Mouse (Mus musculus): Measurements from ENCODE around the gene Polr2b. TPM values are rescaled to one million over a fixed set of nuclear protein-coding genes. Genes with fewer than 3 reads are reported as not detected.

Gene Polr2b
- total and polyA plus RNA-seq, 3 experiments, result 3.7 to 179 (median 148) TPM

DNA sequence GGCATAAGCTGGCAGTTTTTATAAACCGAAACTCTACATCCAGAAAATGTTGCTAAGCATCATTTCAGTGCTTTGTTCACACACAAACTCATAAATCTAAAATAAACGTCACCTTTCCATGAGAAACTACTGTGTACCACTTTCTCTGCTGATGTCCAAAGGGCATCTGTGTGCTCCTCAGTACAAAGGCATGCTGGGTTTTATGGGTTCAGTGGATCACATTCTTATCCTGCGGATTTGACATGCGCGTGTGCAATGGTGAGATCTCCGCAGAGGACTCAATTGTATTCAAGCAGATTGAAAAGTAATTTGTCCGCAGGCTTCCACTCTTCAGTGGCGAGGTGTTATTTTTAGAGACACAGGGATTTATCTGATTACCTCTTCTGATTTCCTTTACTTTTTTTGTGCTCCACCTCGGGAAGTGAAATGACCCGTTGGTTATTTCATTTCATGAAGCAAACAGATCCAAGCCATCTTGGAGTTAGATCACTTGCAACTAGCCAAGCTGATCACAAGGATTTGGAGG is 83.2 kb downstream of the Polr2b start:
- Histone ChIP-seq H3K4me1 (ENCODE audit: insufficient read depth, low read depth, low read length) (no peaks in the 10 kb centered on the region), H3K9me3 (replicated peaks) (peaks cover 15% of the 10 kb centered on the region), H3K36me3 (replicated peaks) (no peaks in the 10 kb centered on the region), H3K4me3 (ENCODE audit: low read depth, low read length) (no peak overlapping the region), H3K27me3 (ENCODE audit: insufficient read depth, low read length) (no peaks in the 10 kb centered on the region)
- DNase-seq (ENCODE audit: low spot score) (no peak), ATAC-seq (ENCODE audit: extremely low read depth, insufficient number of reproducible peaks, low FRiP score, poor library complexity, severe bottlenecking) (no peak)
- TF ChIP-seq CTCF (IDR thresholded peaks at IDR 0.05; ENCODE audit: low read depth, low read length), result no peak
- TF ChIP-seq POLR2AphosphoS5 (IDR thresholded peaks at IDR 0.05; ENCODE audit: insufficient replicate concordance, low read depth, low read length), result no peak
- TF ChIP-seq TAL1 (conservative IDR thresholded peaks at IDR 0.05; ENCODE audit: low read depth, low read length), result no peak
- TF ChIP-seq GATA2 (IDR thresholded peaks at IDR 0.05; ENCODE audit: borderline replicate concordance, low read depth, low read length), result no peak
- TF ChIP-seq GATA1 (IDR thresholded peaks at IDR 0.05; ENCODE audit: borderline replicate concordance, low read length), result no peak

DNA sequence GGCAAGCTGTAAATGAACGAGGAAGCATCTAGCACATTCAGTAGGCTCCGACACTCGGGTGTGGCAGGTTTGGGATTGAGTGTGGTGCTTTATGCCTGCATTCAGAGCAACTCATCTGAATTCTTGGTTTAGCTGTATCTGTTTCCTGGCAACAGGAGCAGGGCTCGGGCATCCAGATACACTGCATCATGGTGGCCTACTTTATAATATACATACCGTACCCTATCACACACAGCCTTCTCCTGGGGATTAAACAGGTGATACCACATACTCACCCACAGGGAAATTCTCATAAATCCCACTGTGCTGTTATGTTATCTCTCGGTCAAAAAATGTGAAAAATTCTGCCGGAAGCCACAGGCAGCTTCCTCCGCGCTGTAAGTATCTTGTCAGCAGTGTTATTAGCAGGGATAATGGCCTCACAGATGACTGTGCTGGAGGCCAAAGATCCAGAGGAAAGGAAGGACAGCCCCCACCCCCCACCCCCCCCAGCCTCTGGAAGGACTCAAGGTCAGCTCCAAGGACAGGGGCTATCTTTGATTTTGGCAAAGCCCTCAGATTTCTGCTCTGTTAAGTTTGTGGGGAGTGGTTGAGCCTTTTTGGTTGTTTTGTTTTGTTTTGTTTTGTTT is 84.2 kb downstream of the Polr2b start:
- TF ChIP-seq GATA1 (IDR thresholded peaks at IDR 0.05; ENCODE audit: borderline replicate concordance, low read length), result no peak
- no peak for TF ChIP-seq CTCF (IDR thresholded peaks at IDR 0.05; ENCODE audit: low read depth, low read length)
- TF ChIP-seq POLR2AphosphoS5 (IDR thresholded peaks at IDR 0.05; ENCODE audit: insufficient replicate concordance, low read depth, low read length), result no peak
- TF ChIP-seq GATA2 (IDR thresholded peaks at IDR 0.05; ENCODE audit: borderline replicate concordance, low read depth, low read length), result no peak
- no peak for TF ChIP-seq TAL1 (conservative IDR thresholded peaks at IDR 0.05; ENCODE audit: low read depth, low read length)
- Histone ChIP-seq H3K4me1 (ENCODE audit: insufficient read depth, low read depth, low read length) (no peaks in the 10 kb centered on the region), H3K4me3 (ENCODE audit: low read depth, low read length) (no peak overlapping the region), H3K9me3 (replicated peaks) (peaks cover 16% of the 10 kb centered on the region), H3K27me3 (ENCODE audit: insufficient read depth, low read length) (no peaks in the 10 kb centered on the region), H3K36me3 (replicated peaks) (no peaks in the 10 kb centered on the region)
- DNase-seq (ENCODE audit: low spot score), result no peak
- ATAC-seq (ENCODE audit: extremely low read depth, insufficient number of reproducible peaks, low FRiP score, poor library complexity, severe bottlenecking), result no peak

DNA sequence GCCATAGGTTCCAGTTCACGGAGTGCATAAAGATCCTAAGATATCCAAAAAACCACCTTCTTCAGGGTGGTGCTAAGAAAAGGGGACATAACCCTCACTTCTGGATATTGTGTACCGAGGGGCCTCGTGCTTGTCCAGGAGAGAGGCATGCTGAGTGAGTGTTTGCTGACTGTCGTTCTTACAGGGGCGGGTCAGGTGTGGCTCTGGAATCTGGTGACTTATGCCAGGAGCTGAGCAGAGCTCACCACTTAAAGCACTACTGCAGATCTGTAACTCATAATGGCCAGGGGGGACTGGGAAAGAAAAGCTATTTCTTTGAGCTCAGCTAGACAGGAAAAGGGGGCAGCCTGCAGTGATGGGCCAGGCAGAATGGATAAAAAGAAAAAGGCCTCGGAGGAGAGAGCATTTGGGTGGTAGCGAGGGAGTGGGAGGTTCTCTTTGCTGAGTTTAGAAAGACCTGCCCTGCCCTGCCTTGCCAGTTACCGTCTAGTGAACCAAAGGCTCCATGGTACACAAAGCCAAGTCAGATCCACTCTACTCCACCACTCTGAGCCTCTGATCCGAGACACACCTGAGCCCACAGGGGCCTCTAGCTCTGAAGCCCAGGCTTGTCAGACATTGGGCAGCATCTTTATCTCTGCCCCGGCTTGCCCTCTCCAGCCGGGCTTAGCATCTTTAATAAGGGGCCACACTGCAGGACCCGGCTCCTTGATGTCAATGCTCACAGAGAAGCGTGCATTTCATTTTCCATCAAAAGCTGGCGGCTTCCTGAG is 88.5 kb downstream of the Polr2b start:
- H3K9me3 ChIP-seq (replicated peaks), result peaks cover 23% of the 10 kb centered on the region
- no peak overlapping the region for H3K4me3 ChIP-seq (ENCODE audit: low read depth, low read length)
- ATAC-seq (ENCODE audit: extremely low read depth, insufficient number of reproducible peaks, low FRiP score, poor library complexity, severe bottlenecking), result no peak
- H3K27me3 ChIP-seq (ENCODE audit: insufficient read depth, low read length), result no peaks in the 10 kb centered on the region
- H3K36me3 ChIP-seq (replicated peaks), result no peaks in the 10 kb centered on the region
- DNase-seq (ENCODE audit: low spot score), result no peak
- no peaks in the 10 kb centered on the region for H3K4me1 ChIP-seq (ENCODE audit: insufficient read depth, low read depth, low read length)
- TF ChIP-seq GATA2 (IDR thresholded peaks at IDR 0.05; ENCODE audit: borderline replicate concordance, low read depth, low read length) (no peak), TAL1 (conservative IDR thresholded peaks at IDR 0.05; ENCODE audit: low read depth, low read length) (no peak), POLR2AphosphoS5 (IDR thresholded peaks at IDR 0.05; ENCODE audit: insufficient replicate concordance, low read depth, low read length) (no peak)

Other genes starting within 250 kb of the Polr2b start
- not detected in 2 replicates for gene Hopx, start 195.0 kb upstream of the Polr2b start, total RNA-seq (2014; fragmentation: Nextera tagmentation)
- not detected in 2 replicates for gene Hopx, start 195.0 kb upstream of the Polr2b start, total RNA-seq (2017)
- gene Hopx, start 195.0 kb upstream of the Polr2b start, polyA plus RNA-seq (2012), result not detected in 2 replicates
- gene Spink2, start 98.7 kb upstream of the Polr2b start, total RNA-seq (2014; fragmentation: Nextera tagmentation), result not detected in 2 replicates
- not detected in 2 replicates for gene Spink2, start 98.7 kb upstream of the Polr2b start, total RNA-seq (2017)
- gene Spink2, start 98.7 kb upstream of the Polr2b start, polyA plus RNA-seq (2012), result not detected in 2 replicates
- 46.7 and 48.9 TPM in 2 replicates for gene Rest, start 44.7 kb upstream of the Polr2b start, total RNA-seq (2014; fragmentation: Nextera tagmentation)
- 43.4 and 52.1 TPM in 2 replicates for gene Rest, start 44.7 kb upstream of the Polr2b start, total RNA-seq (2017)
- 7.1 and 8.3 TPM in 2 replicates for gene Rest, start 44.7 kb upstream of the Polr2b start, polyA plus RNA-seq (2012)
- 51.1 and 53.2 TPM in 2 replicates for gene Noa1, start 63 bp upstream of the Polr2b start, total RNA-seq (2014; fragmentation: Nextera tagmentation)
- gene Noa1, start 63 bp upstream of the Polr2b start, total RNA-seq (2017), result 6.3 and 12.0 TPM in 2 replicates
- gene Noa1, start 63 bp upstream of the Polr2b start, polyA plus RNA-seq (2012), result 35.1 and 35.2 TPM in 2 replicates
- gene Igfbp7, start 97.9 kb downstream of the Polr2b start, total RNA-seq (2014; fragmentation: Nextera tagmentation), result not detected in 2 replicates
- gene Igfbp7, start 97.9 kb downstream of the Polr2b start, total RNA-seq (2017), result not detected in 2 replicates
- gene Igfbp7, start 97.9 kb downstream of the Polr2b start, polyA plus RNA-seq (2012), result not detected in 2 replicates

All from G1E (cell line).